Mouse (Mus musculus) right cerebral cortex, postnatal 10 days (tissue): ENCODE data around the gene Dcun1d1.

Experiments
- DNase-seq, 2 experiments: peaks; one replicate each; pipeline ENCODE4 v3.0.0; 2021; ENCODE audit warnings: low spot score in 2 of 2

The Dcun1d1 gene

DNA sequence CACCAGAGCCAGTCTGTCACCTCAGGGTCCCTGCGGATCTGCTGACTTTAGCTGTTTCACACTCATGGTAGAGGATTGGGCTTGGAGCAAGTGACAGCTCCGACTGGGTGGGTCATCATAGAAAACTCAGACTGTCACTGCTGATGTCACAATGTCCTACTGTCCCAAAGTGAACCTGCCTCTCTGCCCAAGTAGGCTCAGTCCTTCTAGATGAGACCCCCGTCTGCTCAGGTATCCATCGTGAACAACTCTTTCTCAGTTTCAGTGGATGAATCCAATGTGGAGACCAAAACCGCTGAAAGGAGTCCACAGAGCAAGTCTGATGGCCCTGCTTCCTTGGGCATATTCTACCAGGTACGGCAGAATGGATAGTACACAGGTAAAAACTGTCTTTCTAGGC, at the start of gene Dcun1d1:
Gene Dcun1d1, minus strand, starts transcription at position 101 of the 400 bp plus-strand sequence.
- no peak for DNase-seq

DNA sequence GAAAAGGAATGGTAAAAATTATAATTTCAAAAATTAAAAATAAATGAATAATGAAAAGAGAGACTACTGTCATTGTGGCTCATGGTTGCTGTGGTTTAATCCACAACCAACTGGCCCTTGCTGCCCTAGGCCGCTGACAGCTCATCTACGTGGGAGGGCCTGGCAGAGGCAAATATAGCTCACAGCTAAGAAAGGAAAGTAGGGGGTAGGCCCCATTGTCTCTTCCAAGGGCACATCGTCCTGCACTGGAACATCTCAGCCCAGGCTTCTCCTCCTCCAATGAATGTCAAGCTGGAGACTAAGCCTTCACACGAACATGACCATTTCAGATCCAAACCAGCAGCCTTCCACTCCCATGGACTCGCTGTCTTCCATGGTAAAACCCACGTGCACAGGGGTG, 49.0 kb upstream of the Dcun1d1 start:
- DNase-seq, result no peak

DNA sequence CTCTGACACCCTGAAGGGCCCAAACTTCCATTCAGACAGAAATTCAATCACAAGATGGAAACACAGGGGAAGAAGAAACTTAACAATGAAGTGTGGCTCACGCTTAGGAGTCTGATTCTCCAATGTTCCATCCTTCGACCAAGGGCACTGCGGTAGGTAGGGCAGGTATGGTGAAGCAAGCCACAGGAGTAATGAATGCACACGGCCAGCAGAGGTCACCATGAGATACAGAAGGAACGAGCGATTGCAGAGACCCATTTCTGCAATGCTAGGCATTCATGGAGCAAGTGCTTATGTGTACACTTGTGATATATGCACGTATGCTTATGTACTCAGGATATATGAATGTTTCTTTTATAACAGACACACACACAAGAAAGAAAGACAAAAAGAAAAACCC, 36.3 kb upstream of the Dcun1d1 start:
- peak; percentile 37 to 42 for DNase-seq

DNA sequence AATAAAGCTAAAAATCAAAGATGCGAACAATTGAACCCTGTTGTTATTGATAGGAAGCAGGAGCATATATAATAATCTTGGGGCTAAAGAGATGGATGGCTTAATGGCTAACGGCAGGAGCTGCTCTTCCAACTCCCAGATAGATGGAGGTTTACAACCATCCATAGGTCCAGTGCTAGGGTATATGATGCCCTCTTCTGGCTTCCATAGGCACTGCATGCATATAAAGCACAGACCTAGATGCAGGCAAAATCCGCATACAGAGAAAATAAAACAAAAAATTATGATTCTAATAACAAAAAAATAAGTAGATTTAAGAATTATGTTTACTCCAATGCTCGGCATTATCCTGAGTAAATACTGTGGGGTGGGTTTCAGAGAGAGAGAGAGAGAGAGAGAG, 35.7 kb upstream of the Dcun1d1 start:
- peak in 1 of 2 experiments; percentile 55 for DNase-seq

DNA sequence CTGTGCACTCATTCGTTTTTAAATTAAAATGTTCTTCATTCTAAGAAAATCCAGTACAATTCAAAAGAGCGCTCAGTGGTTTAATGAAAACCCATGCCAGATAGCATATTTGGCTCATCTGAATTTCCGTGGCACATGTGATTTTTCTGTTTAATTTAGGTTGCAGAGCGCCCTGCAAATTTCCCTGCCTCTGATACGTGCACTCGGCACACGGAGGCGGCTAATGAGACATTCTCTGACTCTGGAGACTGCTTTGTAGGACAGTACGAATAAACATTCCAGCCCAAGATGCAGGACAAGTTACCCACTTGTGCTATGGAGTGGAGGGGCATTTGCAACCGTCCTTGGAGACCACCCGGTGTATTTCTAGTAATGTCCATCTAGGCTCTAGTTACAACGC, 33.9 kb upstream of the Dcun1d1 start:
- DNase-seq, result no peak

DNA sequence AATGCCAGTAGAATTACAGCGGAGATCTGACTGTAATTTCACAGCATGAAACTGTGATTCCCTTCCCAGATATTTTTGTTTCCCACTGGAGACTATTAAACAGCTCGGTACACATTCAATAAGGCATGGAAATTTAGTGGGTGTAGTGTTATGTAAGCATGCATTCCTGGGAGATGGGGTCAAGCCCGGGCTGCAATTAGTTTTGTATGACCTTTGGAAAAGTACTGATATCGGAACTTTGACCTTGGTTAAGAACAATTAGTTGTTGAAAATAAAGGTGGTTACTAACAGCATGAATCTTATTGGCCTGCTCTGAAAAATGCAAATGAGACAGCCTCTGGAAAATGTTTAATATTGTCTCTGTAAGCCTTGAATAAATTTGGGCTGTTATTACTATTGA, 33.2 kb upstream of the Dcun1d1 start:
- no peak for DNase-seq

DNA sequence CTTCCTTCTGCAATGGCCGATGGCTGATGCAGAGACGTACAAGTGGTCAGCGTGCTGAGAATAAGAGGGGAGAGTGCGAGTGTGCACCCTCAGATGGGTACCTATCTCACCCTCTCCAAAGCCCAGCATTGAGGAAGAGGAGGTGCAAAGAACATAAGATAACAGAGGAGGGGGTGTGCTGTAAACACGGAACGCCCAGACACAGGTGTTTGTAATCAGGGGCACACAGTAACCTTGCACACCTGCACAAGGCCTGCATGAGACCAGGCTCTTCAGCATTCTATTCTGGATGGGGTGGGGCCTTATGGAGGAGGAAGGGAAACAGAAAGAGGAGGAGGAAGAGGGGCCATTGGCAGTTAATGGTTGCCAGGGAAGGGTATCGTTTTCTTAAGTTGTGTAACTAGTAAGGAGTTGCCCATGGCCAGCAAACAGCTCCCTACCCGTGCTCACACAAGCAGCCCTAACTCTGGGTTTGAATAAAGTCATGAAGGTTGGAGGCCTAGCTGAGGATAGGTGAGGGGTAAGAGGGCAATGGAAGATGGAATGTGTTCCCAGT, 30.2 kb upstream of the Dcun1d1 start:
- no peak for DNase-seq

DNA sequence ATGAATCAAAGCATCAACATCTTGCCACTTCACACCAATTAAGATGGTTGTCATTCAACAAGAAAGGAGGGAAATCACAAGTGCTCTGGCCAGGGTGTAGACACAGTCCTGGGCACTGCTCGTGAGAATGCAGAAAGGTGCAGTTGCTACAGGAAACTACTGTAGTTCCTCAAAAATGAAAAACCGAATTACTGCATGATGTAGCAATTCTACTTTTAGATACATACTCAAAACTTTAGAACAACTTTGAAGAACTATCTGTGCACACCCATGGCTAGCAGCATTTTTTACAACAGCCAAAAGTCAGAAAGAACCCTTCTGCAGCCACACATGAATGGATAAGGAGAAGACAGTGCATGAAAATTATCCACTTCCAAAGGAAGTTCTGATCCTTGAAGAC, 29.2 kb upstream of the Dcun1d1 start:
- no peak for DNase-seq

DNA sequence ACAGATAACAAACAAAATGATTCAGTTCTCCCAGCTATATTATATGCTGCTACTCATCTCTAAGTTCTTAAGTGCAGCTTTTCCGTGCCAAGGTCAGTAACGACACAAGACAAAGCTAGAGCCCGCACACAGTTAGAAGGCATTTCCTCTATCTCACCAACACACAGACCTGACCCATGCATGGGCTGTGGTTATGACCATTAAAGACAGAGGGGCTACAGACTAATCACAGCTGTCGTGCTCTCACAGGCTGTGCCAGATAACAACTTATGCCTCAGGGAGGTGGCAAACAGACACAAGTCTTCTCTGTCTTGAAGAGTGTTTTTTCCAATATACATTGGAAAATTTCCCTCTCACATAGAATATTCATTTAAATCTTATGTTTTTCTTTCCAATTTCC, 27.7 kb upstream of the Dcun1d1 start:
- no peak for DNase-seq

DNA sequence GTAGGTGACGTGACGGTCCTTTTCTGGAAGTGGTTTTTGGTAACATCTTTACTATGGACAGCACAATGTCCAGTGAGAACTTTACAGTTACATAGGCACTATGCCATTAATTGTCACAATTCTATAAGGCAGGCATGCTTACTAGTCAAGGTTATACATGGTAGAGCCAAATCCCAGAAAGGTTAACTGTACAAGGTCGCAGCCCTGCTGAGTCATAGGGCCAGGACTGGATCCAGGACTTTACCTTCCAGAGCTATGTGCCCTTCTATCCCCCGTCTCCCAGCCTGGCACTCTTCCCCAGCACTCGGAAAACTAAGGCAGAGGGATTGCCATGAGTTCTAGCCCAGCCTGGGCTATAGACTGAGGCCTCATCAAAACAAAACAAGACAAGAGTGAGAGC, 26.7 kb upstream of the Dcun1d1 start:
- DNase-seq, result no peak

DNA sequence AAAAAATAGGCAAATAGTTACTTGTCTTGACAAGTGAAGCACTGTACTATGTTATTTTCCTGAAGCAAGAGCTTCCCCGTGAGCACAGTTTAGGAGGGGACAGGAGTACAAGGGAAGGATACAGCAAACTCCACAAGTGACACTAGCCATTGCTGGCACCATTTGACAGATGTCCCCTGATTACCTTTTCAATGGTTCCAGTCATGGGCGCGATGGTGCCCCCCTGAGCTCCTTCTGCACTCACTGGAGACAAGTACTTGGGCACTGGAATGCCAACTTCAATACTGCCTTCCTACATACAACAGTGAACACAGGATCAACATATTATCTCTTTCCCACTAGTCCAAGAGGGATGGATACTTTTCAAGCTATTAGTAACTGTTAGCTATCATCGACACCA, 26.2 kb upstream of the Dcun1d1 start:
- DNase-seq, result no peak

DNA sequence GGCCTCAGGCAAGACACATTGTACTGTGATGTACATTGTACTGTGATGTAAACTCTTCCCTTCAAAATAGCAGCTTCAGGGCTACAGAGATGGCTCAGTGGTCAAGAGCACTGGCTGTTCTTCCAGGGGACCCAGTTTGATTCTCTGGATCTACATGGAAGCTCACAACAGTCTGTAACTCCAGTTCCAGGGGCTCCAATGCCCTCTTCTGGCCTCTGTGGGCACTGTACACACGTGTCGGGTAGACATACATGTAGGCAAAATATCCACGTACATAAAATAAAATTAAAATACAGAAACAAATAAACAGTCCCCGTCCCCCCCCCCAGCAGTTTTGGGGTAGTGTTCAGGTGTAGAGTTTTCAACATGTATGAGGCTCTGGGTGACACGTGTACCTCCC, 25.7 kb upstream of the Dcun1d1 start:
- no peak for DNase-seq

DNA sequence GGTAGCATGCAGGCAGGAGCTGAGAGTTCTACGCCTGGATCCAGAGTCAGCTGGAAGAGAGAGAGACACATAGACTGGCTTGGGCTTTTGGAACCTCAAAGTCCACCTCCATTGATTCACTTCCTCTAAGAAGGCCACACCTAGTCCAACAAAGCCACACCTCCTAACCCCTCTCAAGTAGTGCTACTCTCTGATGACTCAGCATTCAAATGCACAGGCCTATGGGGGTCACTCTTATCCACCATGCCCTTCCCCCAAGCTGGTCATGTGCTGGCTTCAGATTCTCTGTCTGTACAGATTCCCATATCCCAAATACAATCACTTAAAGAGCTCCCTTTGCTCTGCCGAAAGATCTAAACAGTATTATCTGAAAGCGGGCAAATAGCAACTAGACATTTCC, 20.0 kb upstream of the Dcun1d1 start:
- DNase-seq, result no peak

DNA sequence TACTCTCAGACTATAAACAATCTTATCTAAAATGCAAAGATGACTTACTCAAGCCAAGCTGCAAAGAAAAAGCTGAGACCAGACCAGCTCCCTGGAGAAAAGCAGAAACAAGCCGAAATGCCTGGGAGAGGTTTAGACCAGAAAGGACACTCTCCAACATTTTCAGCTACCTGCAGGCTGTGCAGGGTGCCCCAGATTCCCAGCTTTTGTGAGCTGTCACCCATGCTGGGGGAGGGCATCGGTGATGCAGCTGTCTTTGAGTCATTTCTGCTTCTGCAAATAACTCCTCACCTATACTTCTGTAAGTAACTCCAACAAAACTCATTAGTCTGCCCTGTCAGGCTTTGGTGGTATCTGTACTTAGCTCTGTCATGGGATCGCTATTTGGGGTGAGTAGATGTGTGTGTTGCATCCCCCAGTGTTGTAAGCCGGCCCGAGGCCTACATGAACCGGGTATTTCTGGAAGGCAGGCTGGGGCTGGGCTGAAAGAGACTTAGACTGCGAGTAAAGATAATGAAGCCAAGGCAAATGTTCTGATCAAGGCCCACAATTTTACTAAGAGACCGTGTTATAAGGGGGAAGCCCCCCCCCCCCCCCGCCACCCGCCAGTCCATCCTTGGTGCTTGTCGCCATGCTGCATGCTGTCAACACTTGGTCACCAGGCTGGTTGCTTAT, 17.8 kb upstream of the Dcun1d1 start:
- no peak for DNase-seq

DNA sequence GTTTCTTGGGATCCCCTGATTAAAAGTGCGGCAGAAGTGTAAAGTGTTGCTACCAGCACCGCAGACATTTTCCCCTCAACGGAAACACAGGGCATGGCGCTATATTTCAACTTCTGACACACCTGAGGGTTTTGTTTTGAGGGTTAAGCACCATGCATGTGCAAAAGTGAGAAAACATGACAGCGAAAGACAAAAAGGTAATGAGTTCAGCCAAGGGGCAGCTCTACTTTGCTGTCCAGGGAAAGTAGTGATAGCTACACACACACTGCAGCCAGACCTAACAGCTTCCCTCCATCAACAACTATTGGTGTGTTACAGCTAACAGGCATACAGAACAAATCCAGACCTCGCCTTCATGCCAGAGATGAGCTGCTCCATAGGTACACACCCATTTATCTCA, 16.6 kb upstream of the Dcun1d1 start:
- no peak for DNase-seq

DNA sequence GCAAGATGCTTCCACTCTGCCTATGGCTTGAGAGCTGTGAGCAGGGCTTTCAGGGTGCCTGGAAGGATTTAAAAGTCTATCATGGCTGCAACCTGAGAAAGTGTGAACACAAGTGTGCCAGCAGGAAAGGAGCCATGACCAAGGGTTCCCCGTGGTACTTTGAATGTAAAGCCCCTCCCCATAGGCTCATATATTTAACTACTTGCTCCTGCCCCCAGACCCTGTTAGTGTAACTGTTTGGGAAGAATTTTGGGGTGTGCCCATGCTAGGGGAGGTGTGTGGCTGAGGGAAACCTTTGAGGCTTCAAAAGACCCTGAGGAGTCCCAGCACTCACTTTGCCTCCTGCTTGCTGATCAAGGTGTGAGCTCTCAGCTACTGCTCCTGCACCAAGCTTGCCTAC, 15.9 kb upstream of the Dcun1d1 start:
- no peak for DNase-seq

DNA sequence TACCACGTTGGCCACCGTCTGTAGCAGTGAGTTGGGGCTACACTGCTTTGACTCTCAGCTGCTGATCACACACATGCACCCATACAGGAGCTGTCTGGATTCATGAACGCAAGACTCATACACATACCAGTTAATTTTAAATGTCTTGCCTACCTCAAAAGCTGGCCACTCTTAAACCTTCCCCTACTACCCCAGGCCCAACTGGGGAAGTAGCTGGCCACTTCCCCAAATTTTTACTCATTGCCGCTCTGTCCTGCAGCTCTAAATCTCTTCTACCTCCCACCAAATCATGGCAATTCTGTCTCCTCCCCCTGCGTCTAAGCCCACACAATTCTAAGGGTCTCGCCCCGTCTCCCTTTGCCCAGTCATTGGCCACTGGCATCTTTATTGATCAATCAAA, 11.0 kb upstream of the Dcun1d1 start:
- DNase-seq, result no peak

DNA sequence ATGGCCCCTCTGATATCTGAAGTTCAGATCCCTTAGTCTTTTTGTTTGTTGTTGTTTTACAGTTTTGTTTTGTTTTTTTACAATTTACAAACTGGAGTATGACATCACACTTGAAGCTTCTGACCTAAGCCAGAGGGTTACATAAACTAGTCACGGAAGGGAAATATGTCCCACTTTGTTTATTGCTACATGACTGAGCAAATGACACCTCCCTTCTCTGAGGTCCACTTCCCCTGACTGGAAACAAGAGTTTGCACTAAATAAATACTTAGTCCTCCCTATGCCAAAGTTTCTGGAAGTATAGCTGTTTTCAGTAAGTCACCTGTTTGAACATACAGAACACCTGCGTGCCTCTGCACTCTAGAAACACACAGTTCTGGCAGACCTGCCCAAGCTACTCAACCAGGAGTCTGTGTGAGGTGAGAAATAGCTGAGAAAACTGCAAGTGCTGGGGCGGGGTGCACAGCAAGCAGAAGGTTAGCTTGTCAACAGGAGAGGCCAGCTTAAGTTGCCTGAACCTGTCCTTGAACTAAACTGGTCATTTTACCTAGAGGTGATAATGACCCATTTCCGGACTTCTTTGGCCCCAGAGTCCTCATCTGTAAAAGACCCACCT, 3.4 kb upstream of the Dcun1d1 start:
- no peak for DNase-seq

DNA sequence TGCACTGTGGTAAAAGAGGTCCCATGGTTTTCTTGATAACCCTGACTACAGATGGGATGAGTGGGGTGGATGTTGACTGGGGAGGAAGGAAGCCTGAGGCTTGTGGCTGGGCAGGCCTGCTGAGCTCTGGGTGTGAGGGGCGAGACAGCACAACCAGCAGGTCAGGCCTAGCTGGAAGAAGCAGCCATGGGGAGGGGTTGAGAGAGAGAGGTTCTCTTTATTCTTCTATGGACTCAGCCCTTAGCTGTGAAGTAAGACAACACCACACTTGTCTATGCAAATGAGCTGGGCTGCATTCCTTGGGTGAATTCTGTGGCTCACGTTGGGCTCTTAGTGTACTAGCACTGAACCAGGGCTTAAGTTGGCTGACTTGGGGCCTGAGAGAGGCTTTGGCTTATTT, 2.8 kb upstream of the Dcun1d1 start:
- no peak for DNase-seq

DNA sequence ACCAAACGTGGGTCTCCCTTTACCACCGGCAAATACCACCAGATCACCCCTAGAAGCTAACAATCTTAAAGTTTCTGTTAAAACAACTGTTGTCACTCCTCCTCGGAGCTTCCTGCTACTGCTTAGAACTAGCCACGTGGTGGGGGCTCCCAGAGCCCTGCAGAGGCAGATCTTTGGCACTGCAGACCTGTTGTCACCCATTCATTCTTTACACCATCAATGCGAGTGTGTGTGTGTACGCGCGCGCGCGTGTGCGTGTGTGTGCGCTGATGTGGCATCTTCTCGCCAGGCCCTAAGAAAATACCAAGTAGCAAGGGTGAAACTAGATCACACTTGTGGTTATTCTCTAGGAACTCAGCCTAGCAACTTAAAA, 3.9 kb downstream of the Dcun1d1 start:
- DNase-seq, result peak; percentile 35 to 50

DNA sequence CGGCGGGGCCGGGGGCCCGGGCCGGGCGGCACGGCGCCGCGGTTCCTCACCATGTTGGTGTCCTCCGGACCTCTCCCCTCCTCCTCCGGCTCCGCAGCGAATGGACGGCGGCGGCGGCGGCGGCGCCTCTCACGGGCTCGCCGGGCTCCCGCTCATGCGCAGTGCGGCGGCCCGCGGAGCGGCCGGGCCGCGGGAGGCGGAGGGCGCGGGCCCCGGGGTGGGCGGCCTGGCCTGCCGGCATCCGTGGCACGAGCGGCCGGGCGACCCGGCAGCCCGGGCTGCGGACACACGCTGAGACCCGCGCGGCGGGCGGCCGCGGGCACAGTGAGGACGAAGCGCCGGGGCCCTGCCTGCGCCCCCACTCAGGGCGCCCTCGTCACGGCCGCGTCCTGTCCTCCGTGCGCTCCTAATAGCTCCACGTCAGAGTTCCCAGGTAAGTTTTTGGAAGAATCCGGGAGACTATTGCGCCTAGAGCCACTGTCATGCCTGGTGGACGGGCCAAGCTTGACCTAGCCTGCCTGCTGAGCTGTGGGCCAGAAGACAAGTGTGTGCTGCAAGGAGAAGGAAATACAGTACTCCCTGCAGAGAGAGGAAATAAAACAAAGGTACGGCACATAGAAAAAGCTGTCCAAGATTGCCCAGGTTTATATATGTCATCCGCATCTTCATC, 4.4 kb downstream of the Dcun1d1 start:
- DNase-seq, result peak; percentile 81 to 84

DNA sequence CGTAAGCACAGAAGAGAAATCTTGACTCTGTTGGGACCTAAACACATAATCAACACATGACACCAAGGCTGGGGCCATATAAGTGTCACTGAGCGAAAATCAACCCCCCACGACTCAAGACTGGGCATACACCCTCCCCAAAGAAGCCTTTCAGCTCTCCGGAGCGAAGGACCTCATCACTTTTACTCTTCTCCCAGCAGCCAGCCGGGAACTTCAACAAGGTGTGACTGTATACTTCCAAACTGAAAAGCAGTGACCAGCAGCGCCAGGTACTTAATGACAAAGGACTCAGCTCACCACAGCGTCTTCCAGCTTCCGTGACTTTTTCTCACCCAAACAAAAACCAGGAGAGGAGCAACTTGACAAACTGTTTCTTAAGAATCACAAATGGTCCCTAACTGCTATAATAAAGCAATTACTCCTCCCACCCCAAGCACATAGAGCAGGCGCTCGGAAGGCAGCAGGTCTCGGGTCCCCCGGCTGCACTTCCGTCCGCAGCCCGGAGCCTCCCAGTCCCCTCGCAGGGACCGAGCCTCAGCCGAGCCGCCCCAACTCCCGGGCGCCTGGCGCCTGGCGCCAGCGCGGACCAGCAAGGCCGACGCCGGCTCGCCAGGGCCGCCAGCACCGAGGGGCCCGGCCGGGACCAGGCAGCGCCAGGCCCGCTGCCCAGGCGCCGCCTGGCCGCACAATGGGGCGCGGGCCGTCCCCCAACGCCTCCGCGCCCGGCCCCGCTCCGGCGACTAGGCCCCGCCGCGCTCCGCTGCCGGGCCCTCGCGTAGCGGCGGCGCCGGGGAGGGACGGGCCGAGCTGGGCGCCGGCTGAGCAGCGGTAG, 5.1 kb downstream of the Dcun1d1 start:
- peak; percentile 42 to 47 for DNase-seq
